Mouse (Mus musculus): ENCODE measurements around the gene Tshz2.
A peak's percentile ranks its signal among the peaks of the same experiment; 100 is the strongest.

The Tshz2 gene

GRCm38 (mm10) chr2:170011858-170012257 lies 379.0 kb downstream of the Tshz2 start:
- DNase-seq, result no peak

DNA sequence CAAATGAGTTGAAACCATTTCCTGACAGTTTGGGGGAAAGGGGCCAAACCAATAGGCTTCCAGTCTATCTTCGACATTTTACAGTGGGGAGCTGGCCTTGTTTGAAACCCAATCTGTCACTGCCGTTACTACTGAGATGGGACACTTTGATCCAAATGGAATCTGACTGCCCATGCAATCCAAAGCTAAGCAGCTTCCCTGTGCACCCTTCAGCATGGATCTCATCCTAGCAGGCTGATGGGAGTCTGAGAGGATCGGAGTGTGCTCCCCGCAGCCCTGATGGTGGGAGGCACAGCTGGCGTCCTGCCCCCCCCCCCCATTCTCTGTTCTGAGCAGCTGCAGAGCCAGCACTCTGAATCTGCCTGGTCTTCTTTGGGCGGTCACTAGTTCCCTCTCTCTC lies 384.5 kb downstream of the Tshz2 start:
- no peak for DNase-seq

- no peak for DNase-seq
Observed at GRCm38 (mm10) chr2:170017926-170018325, 385.1 kb downstream of the Tshz2 start.

DNA sequence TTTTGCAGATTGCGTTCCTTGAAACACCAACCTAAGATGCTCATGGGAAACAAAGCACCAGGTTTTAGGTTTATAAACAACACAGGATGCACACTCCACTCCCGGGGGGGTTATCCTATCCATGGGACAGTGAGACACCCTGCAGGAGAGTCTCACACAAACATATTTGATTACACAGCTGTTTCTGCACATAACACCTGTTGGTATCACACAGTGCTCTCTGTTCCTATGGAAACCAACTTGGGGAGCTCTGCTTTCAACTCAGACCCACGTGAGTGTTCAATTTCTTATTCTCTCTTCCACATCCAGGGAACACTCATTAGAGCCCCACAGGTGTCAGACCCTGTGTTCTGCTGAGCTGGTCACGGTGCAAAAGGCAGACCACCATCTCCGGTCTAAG lies 390.1 kb downstream of the Tshz2 start:
- no peak for DNase-seq

DNA sequence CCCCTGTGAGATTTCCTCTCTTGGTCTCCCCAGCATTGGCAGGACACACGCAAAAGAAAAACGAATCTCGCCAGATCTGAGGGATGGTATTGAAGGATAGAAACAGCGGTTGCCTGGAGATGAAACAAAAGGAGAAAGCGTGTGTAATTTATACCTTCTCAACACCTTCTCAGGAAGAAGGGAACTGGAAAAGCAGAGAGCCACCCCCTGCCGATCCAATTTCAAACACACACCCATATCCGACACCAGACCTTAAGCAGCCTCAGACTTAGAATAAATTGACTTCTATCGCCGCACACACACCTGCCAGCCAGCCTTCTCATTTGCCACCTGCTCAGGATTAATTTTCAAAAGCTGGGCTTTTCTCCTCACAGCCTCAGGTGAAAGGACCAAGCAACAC lies 390.9 kb downstream of the Tshz2 start:
- no peak for DNase-seq

DNA sequence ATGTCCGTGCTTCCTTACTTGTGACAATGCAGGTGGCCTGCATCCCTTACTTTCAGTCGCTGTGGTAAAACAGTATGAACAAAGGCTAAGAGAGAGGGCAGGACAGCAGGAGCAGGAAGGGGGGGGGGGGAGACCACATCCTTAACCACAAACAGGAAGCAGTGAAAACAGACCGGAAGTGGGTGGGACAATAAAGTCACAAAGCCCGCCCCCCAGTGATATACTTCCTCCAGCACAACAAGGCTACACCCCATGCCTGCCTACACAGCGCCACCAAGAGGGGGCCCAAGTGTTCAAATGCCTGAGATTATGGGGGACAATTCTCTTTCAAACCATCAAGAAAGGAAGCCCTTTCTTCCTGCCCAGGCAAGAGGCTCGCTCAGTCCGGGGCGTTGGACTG lies 392.1 kb downstream of the Tshz2 start:
- peak; percentile 42 to 57 for DNase-seq

DNA sequence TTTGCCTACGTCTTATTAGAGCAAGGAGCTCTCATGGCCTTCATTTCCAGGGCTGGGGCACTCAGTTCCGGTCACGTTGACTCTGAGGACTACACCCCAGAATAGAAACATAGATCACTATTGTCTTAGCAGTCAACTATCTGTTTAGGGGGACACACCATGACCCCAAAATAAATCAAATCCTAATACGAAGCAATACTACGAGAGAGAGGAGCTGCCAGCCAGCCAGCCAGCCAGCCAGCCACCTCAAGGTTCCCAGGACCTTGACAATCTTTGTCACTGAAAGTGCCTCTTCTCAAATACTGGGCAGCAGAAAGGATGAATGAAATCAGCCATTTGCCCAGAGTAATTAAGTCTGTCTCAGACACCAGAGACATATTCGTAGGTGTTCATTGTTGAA lies 393.1 kb downstream of the Tshz2 start:
- no peak for DNase-seq

- DNase-seq, result peak in 1 of 2 experiments; percentile 35
Observed at GRCm38 (mm10) chr2:170027837-170028236, 395.0 kb downstream of the Tshz2 start.

DNA sequence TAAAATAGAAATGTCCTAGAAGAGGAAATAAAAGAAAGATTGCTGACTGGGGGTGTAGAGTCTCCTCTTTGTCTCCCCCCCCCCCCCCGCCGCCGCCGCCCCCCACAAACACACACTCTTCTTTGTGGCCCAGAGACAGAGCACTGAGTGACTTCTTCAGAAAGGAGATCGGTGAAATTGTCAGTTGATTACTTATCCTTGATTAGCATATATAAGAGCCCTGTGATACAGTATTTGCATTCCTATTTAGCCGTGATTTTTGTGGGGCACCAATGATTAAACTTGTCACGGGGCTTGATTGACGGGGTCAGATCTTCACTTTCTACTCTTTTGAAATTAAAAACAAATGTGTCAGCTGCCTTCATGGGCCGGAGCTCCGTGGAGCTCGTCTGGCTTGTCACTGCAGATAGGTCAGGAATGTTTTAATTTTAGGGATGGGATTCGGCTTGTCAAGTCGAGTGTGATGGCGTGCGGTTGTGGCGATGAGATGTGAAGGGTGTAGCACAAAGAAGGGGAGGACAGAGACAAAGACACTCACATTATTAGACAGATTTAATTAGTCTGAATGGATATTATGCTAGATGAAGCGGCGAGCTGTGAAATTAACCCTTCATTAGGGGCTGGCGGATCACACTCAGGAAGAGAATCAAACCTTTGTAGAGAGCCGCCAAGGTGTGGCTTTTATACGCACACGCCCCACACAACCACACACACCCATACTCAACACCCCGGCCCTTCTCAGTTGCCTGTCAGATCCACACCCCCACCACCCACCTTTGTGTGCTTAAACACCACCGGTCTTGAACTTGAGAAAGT lies 395.9 kb downstream of the Tshz2 start:
- no peak for DNase-seq

- DNase-seq, result no peak
Observed at GRCm38 (mm10) chr2:170029304-170029856, 396.6 kb downstream of the Tshz2 start.

- DNase-seq, result no peak
Observed at GRCm38 (mm10) chr2:170031226-170031625, 398.4 kb downstream of the Tshz2 start.

DNA sequence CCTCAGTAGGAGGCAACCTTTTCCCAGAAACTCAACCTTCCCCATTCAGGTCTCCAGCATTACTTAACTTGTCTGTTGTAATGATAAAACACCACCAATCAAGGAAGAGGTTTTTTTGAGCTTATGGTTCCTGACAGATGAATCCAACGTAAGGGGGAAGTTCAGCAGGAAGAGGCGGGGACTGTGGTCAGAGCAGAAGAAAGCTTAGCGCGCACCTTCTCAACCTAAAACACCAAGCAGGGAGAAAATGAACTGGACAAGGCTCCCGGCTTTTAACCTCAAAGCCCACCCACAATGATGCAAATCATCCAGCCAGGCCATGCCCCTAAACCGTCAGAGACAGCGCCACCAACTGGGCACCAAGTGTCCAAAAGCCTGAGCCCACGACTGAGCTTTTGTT lies 399.1 kb downstream of the Tshz2 start:
- DNase-seq, result peak in 1 of 2 experiments; percentile 19

- peak; percentile 56 to 70 for DNase-seq
Observed at GRCm38 (mm10) chr2:170033219-170033618, 400.4 kb downstream of the Tshz2 start.

GRCm38 (mm10) chr2:170034794-170035193 lies 402.0 kb downstream of the Tshz2 start:
- DNase-seq, result no peak

- peak; percentile 46 to 62 for DNase-seq
Observed at GRCm38 (mm10) chr2:170036791-170037241, 404.0 kb downstream of the Tshz2 start.

DNA sequence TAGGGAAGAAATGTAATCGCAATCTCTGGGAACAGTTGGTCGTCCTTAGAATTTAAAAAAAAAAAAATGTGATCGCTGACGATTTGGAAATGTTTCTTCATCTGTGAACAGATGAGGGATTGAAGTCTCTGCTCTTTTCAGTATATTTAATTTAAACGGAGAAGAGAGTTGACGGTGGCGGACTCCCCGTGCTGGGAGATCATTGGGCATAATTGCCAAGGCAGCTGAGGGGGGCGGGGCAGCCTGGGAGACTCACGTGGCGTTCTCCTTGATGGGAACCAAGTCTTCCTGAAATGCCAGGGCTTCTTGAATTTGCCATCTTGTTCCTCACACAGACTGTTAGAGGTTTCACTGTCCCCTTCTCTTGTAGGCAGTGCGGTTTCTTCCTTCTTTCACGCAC lies 404.5 kb downstream of the Tshz2 start:
- peak in 1 of 2 experiments; percentile 39 for DNase-seq

DNA sequence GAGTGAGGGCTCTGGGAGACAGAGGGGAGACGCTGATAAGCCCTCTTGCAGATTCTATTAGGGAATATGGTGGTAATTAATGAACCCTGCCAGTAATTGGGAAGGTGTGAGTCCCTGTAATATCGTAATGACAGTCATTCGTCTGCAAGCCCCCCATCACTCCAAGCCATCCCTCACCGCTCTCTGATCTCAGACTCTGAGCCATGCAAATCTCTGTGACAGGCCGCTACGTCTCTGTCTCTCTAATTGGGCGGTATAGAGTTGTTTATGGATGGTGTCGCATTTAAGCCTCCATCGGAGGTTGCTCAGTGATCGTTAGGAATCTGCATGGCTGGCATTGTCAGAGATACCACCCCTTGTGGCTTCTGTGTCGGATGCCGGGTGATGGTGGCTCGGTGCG lies 407.0 kb downstream of the Tshz2 start:
- DNase-seq, result no peak

DNA sequence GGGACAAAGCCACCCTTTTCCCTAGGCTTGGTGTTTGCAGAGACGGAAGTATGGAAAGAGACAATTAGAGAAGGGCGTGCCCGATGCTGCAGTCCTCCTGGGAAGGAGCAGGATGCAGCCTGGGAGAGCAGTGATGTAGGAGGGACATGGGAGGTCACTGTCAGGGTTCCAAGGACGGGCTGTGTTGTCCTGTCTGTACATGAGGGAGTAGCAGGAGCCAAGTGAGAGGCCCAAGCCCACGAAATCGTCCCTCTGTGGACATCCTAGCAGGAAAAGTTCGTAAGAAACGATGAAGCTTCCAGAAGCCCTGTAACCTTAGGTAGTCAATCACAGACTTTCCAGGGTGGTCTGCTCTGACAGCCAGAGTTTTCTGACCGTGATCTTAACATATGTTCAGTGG lies 408.3 kb downstream of the Tshz2 start:
- DNase-seq, result peak; percentile 72 to 80

DNA sequence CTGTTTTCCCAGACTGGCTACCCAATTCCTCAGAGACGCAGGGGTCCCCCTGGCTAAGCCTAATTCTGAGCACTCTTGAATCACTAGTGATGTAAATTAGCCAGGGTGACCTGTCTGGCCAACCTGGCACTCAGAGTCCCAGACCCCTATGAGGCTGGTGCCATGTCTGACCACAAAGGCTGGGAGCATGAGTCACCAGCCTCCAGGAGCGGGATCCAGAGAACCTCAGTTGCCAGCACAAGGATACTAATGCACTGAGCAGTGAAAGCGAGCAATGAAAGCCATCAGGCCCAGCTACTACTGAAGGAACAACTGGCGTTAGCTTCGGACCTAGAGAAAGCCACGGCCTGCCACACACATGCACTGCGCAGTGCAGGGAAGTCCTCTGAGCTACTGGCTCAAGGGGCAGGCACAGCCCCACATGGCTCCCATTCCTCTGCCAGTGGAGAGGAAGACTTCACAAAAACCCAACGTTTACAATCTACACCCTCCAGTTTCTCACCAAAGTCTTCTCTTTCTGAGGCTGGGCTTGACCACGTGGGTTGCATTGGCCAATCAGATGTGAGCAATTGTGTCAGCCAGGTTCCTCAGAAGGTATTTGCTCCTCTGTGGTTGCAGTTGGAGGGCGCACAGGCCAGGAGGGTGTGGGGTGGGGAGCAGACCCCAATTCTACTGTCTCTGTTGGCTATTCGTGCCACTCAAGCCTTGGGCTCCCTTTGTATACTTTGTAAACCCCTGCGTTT lies 409.8 kb downstream of the Tshz2 start:
- DNase-seq, result no peak

DNA sequence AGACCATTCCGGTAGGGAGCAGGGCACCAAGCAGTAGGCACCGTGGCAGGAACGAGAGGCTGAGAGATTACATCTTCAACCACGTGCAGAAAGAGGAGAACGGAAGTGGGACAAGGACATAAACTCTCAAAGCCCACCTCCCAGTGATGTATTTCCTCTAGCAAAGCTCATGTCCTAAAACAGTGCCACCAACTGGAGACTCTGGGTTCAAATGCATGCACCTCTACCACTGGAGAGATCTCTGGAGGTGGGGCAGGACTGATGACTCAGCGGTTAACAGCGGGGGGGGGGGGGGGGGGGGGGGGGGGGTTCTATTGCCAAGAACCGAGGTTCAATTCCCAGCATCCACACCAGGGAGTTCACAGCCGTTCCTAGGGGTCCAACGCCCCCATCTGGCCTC lies 410.5 kb downstream of the Tshz2 start:
- no peak for DNase-seq

DNA sequence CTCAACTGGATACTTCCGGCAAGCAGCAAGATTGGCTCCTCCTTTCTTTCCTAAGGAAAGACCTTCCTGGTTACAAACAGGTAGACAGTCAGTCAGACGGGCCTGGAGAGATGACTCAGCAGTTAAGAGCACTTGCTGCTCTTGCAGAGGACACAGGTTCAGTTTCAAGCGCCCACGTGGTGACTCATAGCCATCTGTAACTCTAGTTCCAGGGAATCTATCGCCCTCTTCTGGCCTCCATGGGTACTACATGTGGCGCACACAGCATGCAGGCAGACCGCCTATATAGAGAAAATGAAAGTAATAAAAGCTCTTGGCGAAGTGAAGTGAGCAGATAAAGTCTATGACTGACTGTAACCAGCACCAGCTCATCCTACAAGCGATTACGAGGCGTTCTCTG lies 413.1 kb downstream of the Tshz2 start:
- no peak for DNase-seq

GRCm38 (mm10) chr2:170046371-170047145 lies 413.7 kb downstream of the Tshz2 start:
- peak in 1 of 2 experiments; percentile 33 for DNase-seq

DNA sequence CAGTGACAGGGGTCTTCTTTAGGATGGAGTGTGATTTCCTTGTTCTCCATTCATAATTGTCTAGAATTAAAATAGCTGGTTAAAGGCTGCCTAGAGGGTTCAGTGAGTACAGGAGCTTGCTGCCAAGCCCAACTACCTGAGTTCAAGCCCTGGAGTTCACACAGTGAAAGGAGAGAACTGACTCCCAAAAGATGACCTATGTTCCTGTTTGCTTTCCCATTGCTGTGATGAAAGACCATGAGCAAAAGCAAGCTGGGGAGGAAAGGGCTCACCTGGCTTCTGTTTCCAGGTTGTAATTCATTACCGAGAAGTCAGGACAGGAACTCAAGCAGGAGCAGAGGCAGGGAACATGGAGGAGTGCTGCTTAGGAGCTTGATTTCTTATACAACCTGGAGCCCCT lies 416.0 kb downstream of the Tshz2 start:
- no peak for DNase-seq
